Mouse (Mus musculus): ENCODE data around the gene Kcnk3.

Gene Kcnk3

DNA sequence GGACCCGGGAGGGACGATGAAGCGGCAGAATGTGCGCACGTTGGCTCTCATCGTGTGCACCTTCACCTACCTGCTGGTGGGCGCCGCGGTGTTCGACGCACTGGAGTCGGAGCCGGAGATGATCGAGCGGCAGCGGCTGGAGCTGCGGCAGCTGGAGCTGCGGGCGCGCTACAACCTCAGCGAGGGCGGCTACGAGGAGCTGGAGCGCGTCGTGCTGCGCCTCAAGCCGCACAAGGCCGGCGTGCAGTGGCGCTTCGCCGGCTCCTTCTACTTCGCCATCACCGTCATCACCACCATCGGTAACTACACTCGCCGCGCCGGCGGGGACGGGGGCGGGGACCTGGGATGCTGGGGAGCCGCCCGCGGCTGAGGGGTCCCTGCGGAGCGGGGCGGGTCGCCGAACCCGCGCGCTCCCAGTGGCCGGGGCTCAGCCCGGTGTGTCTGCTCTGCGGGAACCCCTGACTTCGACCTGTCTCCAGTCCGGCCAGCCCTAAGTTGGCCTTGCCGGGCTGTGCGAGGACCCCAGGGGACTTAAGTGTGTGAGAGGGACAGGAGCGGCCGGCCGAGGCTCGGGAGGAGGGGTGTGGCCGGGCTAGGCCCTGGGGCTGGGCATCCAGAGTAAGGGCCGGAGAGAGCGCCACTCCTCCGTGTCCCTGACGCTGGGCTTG, 465 bp downstream of the Kcnk3 start:
- DNase-seq (ENCODE audit: low read depth, low spot score): peak; percentile 65

DNA sequence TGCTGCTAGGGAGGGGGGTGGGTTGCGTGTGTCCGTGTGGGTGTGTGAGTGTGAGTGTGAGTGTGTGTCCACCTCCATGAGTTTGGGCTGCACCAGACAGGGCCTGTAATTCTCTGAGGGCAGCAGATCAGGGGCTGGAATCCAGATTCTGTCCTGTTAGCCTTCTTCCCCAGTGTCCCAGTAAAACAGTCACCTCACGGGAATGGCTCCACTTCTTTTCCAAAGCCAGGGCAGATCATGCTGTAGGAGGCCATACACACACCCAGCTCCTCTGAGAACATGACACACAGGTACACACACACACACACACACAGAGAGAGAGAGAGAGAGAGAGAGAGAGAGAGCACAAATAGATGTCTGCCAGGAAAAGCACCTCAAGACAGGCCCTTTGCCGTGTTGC, 1.1 kb downstream of the Kcnk3 start:
- no peak for DNase-seq (ENCODE audit: low read depth, low spot score)

DNA sequence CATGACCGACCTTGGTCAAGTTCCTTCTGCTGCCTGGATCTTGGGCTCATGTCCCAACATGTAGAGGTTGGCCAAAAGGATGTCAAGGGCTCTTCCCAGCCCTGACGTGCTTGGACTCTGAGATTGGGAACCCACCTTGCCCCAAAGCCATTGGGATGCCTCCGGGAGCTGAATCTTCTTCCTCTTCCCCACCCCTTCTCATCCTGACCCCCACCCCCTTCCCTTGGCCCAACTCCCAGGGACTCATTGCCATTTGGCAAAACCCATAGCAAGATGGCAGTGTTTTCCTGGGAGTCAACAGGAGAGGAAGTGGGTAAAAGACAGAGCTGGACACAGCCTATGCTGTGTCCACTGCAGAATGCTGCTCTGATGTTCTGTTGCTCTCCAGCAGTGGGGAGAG, 1.6 kb downstream of the Kcnk3 start:
- DNase-seq (ENCODE audit: low read depth, low spot score): no peak

GRCm38 (mm10) chr5:30590231-30590630, 2.3 kb downstream of the Kcnk3 start:
- DNase-seq (ENCODE audit: low read depth, low spot score): no peak

DNA sequence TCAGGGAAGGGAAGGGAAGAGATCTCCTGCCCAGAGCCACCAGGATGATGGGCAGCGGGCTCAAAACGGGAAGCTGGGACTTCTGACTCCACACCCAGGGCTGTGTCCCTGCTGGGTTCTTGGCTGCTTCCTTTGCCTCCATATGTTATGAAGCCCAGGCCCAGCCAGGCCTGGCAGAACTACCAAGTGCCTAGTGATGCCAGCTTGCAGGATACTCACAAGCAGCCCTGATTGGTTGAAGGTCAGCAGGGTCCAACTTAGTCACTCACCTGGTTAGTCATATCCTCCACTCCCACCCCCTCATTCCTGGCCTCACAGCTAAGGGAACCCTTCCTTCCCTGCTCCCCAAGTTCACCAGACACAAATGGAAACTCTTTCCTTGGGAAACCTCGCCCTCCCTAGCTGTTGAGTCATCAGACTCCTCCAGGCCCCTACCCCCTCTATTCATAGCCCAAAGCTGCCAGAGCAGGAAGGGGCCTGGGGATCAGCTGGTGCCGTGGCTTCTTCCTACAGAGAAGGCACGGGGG, 3.3 kb downstream of the Kcnk3 start:
- DNase-seq (ENCODE audit: low read depth, low spot score): no peak

- no peak for DNase-seq (ENCODE audit: low read depth, low spot score)
Observed at GRCm38 (mm10) chr5:30591786-30592185, 3.8 kb downstream of the Kcnk3 start.

DNA sequence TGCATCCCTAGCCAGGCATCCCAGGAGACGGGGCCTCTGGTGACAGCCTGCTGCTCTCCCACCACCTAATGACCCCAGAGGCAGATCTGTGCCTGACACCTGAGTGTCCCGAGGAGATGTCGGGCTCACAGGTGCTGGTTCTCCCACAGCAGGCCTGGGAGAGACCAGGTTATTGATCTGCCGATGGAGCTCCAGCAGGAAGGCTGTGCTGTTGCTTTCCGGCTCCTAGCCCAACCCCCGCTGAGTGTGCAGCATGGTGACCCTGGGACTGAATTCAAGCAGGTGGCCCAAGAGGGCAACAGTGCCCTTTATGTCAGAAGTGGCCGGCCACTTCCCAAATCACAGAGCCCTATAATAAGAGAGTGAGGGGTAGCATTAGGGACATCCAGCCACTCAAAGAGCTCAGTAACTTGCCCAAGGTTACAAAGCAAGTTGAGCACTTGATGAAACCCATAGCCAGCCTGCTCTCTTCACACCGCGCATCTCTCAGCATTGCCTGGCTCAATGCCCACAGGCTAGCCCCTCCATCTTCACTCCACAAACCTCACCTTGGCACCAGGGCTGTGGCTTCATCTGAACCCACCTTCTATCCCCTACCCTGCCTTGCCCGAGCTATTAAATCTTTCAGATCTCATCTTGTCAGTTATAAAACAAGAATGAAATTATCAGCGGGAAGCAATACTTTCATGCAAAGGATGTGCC, 4.5 kb downstream of the Kcnk3 start:
- no peak for DNase-seq (ENCODE audit: low read depth, low spot score)

DNA sequence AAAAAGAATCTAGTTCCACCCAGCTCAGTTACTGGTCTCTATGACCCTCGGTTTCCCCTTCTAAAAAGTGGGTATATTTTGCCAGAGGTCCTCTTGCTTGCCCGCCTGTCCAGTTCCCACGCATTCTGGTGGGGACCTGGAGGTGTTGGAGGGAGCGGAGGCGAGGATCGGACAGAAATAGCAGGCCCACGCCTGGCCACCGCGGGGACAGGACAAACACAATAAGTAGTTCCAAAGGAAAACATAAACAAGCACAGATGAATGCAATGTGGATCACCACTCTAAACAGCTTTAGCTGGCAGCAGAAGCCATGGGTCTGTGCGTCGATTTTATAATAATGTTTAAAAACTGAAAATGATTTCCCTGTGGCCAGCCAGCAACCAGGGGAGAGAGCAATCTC, 5.4 kb downstream of the Kcnk3 start:
- no peak for DNase-seq (ENCODE audit: low read depth, low spot score)

DNA sequence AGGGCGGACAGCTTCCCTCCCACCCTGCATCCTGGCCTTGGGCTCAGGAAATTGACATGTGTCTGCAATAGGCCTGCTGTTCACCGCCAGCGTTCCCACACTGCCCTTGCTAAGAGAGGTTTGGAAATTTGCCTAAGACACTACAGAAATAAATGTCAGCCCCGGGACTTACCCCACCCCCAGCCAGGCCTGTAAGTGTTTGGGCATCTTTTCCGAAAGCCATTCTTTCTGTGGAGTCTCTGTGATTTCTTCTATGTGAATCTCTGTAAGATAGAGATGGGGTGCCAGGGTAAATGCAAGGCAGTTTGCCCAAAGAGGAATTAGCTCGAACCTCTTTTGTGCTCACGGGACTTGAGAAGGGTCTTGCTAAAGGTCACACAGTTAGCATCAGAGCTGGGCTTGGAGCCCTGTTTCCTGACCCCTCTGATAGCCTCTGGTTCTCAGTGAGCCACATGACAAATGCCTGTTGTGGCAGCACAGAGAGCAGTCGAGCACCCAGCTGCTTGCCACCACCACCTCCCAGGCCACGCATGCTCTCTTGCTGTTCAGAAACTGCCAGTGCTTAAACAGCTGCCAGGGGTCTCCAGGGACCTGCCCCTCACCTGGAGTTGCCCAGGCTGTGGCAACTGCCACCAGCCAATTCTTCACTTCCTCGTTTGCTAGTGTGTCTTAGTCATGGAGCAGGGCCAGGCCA, 6.0 kb downstream of the Kcnk3 start:
- DNase-seq (ENCODE audit: low read depth, low spot score): no peak

GRCm38 (mm10) chr5:30594953-30595560, 7.1 kb downstream of the Kcnk3 start:
- no peak for DNase-seq (ENCODE audit: low read depth, low spot score)

GRCm38 (mm10) chr5:30601397-30601796, 13.4 kb downstream of the Kcnk3 start:
- no peak for DNase-seq (ENCODE audit: low read depth, low spot score)

DNA sequence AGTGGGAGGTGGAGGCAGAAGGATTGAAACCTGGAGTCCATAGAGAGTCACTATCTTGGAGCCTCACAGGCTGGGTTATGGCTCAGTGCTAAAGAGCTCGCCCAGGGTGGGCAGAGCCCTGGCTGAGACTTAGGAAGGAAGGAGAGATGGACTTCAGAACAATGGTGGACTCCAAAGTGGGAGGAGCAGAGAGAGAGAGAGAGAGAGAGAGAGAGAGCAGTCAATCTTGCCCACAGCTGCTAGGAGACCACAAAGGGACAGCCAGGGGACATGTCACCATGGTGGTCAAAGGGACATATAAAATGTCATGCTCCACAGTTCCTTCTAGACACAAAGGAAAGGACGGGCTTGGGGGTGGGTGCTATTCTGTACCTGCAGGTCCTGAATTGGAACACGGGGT, 15.3 kb downstream of the Kcnk3 start:
- DNase-seq (ENCODE audit: low read depth, low spot score): no peak

DNA sequence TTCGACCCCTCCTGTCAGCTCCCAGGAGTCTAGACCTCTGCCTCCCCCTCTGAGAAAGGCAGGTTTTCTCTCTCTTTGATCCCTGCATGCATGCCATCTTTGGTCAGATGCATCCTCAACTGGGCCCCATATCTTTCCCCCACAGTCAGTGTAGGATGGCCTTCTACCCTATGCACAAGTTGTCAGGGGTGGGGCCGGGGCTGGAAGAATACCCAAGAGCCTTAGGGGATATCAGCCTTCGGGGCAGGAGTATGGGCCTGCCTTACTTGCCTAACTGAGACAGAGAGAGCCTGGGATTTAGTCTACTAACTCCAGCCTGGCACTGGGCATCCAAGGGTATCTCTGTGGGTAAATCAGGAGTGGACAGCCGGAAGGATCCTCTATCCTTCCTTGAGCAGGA, 16.0 kb downstream of the Kcnk3 start:
- no peak for DNase-seq (ENCODE audit: low read depth, low spot score)

GRCm38 (mm10) chr5:30604769-30605188, 16.8 kb downstream of the Kcnk3 start:
- DNase-seq (ENCODE audit: low read depth, low spot score): no peak

- DNase-seq (ENCODE audit: low read depth, low spot score): no peak
Observed at GRCm38 (mm10) chr5:30605649-30606048, 17.7 kb downstream of the Kcnk3 start.

DNA sequence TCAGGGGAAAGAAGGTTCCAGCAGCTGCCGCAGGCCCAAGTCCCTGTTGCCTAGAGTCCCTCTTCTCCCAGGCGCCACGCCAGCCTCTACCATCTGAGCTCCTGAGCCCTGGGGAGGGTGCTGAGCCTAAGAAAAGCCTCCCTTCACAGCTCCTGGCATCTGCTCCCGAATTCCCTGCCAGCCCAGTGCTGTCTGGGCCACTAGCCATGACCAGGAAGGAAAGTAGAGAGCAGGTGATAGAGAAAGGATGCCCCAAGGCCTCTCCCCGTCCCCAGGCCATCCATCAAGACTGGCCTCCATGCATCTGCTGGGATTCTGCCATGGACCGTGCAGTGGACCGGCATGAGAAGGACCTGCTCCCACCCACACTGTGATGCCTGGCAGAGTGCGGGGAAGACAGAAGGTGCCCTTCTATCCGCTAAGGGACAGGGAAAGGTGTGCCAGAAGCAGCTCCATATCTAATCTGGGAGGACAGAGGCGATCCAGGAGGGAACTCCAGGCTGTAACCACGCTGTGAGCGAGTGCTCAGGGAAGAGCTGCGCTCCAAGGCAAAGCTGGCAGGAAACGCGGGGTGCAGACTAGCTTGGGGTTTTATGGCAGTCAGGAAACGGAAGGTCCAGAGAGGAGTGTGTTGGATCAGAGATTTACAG, 18.6 kb downstream of the Kcnk3 start:
- no peak for DNase-seq (ENCODE audit: low read depth, low spot score)

- DNase-seq (ENCODE audit: low read depth, low spot score): no peak
Observed at GRCm38 (mm10) chr5:30609094-30609493, 21.1 kb downstream of the Kcnk3 start.

GRCm38 (mm10) chr5:30609918-30610645, 22.1 kb downstream of the Kcnk3 start:
- no peak for DNase-seq (ENCODE audit: low read depth, low spot score)

DNA sequence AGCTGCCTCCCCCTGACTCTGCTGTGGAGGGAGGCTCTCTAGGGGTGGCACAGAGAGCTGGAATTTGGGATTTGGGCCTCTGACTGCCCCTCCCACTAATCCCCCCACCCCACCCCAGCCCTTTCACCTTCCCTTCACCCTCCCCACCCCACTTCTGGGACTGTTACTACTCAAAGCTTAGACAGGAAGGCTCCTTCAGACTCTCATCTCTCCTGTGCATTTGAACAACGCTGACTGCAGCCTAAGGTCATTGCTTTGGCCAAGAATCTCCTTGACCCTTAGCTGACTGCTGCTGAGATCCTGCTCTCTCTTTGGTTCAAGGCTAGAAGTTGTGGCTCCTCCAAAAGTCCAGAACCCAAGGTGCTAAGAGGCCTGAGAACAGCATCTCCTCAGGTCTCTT, 23.1 kb downstream of the Kcnk3 start:
- DNase-seq (ENCODE audit: low read depth, low spot score): peak; percentile 33

GRCm38 (mm10) chr5:30611689-30612088, 23.7 kb downstream of the Kcnk3 start:
- peak; percentile 84 for DNase-seq (ENCODE audit: low read depth, low spot score)

DNA sequence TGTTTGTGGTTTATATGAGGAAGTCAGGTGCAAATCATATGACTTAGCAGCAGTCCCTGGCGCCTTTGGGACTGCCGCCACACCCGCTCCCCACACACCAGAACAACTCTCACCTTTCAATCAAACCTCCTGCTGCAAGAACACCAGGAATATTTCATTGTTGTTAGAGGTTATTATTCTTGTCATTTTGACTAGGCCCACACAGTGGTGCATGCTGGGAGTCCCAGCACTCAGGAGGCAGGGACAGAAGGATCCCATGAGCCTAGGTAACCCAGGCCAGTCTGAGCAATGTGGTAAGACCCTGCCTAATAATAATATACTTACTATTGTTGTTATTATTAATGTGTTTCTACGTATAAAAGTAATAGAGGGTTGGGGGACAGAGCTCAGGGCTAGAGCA, 24.6 kb downstream of the Kcnk3 start:
- DNase-seq (ENCODE audit: low read depth, low spot score): no peak
